Mouse (Mus musculus): ENCODE results near the gene Naa15. TPM values are rescaled to one million over a fixed set of nuclear protein-coding genes. Genes with fewer than 3 reads are reported as not detected.

The Naa15 gene
- total RNA-seq, 2 experiments from 2014 or later = 55.0 to 58.1 TPM

DNA sequence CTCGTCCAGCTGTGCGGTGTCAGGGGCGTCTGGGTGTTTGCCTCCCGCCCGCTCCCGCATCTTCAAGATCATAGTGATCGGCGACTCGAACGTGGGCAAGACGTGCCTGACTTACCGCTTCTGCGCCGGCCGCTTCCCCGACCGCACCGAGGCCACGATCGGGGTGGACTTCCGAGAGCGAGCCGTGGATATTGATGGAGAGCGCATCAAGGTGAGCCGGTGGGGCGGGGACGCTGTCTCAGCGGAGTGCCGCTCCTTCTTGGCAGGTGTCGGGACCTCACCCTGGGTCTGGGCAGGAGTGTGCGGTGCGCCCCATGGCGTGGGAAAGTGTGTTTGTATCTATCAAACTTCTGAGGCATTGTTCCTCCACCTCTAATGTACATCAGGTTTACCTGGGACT, 69.4 kb downstream of the Naa15 start:
- H3K27ac ChIP-seq = peak overlapping the region; percentile 97
- DNase-seq (ENCODE audit: low spot score in 2 of 2) = no peak
- no peak for TF ChIP-seq CTCF (conservative IDR thresholded peaks at IDR 0.05)
- peak overlapping the region; percentile 77 for H3K4me3 ChIP-seq

DNA sequence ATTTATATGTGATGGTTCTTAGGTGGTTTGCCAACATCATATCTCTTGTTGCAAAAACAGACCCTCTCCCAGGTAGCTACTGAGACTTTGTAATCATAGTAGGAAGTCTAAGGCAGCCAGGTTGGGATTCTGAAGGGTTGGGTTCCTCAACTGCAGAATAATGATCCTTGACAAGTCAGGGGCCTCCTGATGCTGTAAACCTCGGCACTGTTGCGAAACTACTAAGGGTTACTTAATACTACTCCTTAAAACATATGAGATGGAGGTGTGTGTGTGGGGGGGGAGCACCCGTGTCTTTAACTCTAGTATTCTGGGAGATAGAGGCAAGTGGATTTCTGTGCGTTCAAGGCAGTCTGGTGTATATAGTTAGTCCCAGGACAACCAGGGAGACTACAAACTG, 70.4 kb downstream of the Naa15 start:
- no peak for DNase-seq (ENCODE audit: low spot score in 2 of 2)
- peak overlapping the region; percentile 97; the same call in 1 of the 2 replicates for H3K27ac ChIP-seq
- no peak for TF ChIP-seq CTCF (conservative IDR thresholded peaks at IDR 0.05)
- H3K4me3 ChIP-seq = peak overlapping the region; percentile 77

DNA sequence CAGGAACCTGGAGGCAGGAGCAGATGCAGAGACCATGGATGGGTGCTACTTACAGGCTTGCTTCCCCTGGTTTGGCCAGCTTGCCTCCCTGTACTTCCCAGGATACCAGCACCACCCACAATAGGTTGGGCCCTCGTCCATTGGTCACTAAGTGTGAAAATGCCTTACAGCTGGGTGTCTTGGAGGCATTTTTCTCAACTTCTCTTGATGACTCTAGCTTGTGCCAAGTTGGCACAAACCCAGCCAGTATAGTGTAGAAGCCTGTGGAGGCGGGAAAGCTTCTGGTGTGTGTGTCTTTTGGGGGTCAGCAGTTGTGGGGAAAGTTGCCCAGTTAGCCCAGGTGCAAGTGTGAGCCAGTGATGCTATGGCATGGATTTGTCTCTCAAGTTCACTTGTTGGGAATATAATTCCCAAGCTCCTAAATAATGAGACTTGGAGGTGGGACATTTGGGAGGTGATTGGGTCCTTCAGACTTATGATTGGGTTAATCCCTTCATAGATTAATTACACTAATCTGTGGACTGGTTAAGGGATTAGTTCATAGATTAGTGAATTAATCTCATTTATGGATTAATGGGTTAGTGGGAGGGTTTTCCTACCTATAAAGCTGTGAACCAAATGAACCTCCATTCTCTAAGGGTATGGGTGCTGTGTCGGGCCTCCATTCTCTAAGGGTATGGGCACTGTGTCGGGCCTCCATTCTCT, 71.7 kb downstream of the Naa15 start:
- H3K27ac ChIP-seq = no peak overlapping the region
- no peak for TF ChIP-seq CTCF (conservative IDR thresholded peaks at IDR 0.05)
- no peak for DNase-seq (ENCODE audit: low spot score in 2 of 2)
- H3K4me3 ChIP-seq = no peak overlapping the region

DNA sequence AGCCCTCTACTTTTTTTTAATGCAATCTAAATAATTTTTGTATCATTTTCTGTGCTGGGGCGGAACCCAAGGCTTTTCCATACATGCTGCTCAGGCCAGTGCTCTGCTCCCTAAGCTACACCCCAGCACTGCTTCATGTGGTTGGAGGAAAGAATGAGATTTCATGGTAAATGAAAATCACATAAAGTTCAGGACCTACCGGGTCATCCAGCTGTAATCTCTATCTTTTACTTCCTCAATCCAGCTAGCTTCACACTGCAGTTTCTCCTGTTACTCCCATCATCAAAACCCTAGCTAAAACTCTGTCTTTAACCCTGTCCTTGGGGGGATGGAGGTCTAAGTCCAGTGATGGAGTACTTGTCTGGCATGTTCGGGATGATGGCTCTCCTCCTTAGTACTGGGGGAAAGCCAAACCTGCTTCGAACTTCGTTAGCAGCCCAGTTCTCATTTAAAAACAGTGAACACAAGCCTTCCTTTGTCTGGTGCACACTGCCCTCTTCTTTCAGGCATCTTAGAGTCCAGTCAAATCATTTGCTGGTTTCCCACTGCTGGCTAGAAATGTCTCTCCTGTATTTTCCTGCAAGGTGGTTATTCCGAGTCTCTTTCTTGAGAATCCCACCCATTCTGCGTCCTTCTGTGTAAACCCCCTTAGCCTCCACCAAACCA, 75.3 kb downstream of the Naa15 start:
- DNase-seq (ENCODE audit: low spot score in 2 of 2) = peak in 1 of 2 experiments; percentile 38
- Histone ChIP-seq H3K4me3 (no peak overlapping the region), H3K27ac (peak overlapping the region; percentile 79)
- no peak for TF ChIP-seq CTCF (conservative IDR thresholded peaks at IDR 0.05)

DNA sequence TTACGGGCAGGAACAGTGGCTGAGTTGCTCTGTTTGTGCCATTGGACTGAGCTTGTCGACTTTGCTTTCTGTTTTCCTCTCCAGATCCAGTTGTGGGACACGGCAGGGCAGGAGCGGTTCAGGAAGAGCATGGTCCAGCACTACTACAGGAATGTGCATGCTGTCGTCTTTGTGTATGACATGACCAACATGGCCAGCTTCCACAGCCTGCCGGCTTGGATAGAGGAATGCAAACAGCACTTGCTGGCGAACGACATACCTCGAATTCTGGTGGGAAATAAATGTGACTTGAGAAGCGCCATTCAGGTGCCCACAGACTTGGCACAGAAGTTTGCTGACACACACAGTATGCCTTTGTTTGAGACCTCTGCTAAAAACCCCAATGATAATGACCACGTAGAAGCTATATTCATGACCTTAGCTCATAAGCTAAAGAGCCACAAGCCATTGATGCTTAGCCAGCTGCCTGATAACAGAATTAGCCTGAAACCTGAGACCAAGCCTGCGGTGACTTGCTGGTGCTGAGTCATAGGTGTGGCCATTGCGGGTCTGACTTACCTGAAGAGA, 78.4 kb downstream of the Naa15 start:
- TF ChIP-seq CTCF (conservative IDR thresholded peaks at IDR 0.05) = no peak
- Histone ChIP-seq H3K27ac (peak overlapping the region; percentile 36; the same call in 1 of the 2 replicates), H3K4me3 (no peak overlapping the region)
- no peak for DNase-seq (ENCODE audit: low spot score in 2 of 2)

DNA sequence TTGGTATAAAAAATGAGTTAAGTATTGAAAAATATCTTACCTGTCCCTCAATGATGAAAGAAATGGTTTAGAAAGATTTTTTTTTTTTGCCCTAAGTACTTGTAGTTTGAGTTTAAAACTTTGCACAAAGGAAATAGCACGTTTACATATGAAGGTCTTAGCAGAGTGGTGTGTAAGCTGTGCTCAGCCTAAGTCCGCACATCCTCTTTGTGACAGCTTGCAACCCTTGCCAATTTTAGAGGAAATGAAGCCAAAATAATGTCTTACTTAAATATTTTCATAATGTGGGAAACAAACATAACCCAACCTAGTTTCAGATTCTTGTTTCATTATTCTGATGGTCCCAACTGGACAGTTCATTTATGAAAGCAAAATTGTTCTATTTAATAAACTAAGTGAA, 79.5 kb downstream of the Naa15 start:
- H3K27ac ChIP-seq = no peak overlapping the region
- no peak for TF ChIP-seq CTCF (conservative IDR thresholded peaks at IDR 0.05)
- no peak overlapping the region for H3K4me3 ChIP-seq
- no peak for DNase-seq (ENCODE audit: low spot score in 2 of 2)

DNA sequence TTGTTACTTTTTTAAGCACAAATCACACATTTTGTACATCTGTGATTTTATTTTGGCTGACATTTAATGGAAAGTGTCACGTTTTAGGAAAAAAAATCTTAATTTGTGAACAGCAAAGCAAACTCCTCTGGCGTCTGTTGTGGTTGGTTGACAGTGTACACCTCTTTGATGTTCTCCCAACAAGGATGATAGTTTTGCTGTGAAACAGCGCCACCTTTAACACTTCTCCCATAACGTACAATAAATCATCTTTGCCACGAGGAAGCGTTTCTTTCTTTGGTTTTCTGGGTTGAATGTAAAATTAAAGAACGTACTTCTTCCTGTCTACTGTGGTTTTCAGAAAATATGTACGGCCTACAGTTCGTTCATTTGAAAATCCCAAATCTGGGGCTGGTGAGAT, 80.7 kb downstream of the Naa15 start:
- Histone ChIP-seq H3K4me3 (no peak overlapping the region), H3K27ac (no peak overlapping the region)
- peak; percentile 17 for TF ChIP-seq CTCF (conservative IDR thresholded peaks at IDR 0.05)
- no peak for DNase-seq (ENCODE audit: low spot score in 2 of 2)

DNA sequence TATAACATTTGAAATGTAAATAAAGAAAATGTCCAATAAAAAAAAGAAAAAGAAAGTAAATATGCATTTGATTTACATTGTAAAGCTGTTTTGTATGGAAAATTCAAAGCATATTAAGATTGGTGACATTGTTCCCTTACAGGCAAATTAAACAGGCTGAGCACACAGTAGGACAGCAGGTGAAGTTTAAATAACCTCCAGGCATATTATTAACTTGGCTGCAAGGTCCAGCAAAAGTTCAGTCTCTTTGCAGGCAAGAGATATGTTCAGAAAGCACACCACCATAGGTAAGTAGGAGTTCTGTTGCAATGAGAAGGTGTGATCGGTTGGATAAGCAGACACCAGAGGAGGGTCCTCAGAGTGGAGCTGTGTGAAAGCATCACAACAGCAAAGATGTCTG, 83.0 kb downstream of the Naa15 start:
- 0 out of 2 replicates have a peak overlapping the region, but pooled peaks have one; percentile 43 for H3K27ac ChIP-seq
- DNase-seq (ENCODE audit: low spot score in 2 of 2) = no peak
- H3K4me3 ChIP-seq = no peak overlapping the region
- TF ChIP-seq CTCF (conservative IDR thresholded peaks at IDR 0.05) = no peak

DNA sequence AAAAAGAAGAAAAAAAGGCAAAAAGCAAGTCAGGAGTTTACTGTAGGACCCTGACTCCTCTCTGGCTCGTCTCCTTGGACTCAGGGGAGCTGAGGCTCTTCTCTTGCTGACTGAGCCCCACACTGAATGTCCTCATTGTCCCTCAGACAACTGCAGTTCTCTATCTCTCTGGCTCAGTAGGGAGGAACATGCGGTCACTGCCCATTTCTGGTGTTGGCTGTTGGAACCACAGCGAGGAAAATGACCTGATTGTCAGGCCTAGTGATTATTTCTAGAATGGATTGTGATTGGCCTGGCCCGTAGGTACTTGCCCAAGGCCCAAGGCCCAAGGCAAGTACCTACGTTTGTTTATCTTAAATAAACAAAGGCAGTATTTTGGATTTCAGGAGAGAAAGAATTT, 83.7 kb downstream of the Naa15 start:
- no peak for DNase-seq (ENCODE audit: low spot score in 2 of 2)
- H3K27ac ChIP-seq = peak overlapping the region; percentile 43; the same call in 1 of the 2 replicates
- H3K4me3 ChIP-seq = no peak overlapping the region
- TF ChIP-seq CTCF (conservative IDR thresholded peaks at IDR 0.05) = no peak

DNA sequence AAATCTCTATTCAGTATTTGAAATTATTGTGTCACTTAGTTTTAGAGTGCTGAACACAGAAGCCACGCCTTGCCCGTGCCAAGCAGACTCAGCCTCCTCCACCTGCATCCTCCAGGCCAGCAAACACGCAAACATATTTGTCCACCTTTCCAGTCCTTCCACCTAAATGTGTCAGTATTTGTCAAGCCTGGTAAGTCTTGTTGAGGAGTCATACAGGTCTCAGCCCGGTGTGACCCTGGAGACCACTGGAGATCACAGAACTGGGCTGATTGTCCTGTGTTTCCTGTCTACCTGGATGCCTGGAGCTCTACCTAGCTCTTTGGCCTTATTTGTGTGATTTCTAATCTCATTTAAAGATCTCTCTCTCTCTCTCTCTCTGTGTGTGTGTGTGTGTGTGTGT, 84.9 kb downstream of the Naa15 start:
- Histone ChIP-seq H3K4me3 (no peak overlapping the region), H3K27ac (no peak overlapping the region)
- DNase-seq (ENCODE audit: low spot score in 2 of 2) = no peak
- no peak for TF ChIP-seq CTCF (conservative IDR thresholded peaks at IDR 0.05)

DNA sequence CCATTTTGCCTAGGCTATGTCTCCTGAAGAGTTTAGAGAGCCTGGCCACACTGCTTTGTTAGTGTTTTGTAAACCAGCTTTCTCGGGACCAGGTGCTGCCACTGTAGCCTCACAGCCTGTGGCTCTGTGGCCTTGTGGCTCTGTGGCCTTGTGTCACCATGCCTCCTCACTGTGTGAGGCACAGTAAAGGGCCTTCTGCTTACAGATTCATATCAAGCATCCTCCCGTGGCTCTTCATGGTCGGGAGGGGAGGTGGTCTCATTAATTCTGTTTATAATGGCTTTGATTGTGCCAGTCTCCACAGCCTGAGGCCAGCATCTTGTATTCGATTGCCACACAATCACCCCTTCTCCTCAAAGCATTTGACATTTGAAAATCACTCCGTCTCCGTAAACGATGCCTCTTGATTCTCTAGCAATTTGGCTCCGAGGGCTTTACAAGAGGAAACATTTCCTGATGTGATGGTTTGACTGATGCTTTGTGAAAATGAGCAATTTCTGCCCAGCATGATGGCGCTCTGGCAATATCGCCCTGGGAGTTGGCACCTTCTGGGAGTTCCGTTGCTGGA, 89.5 kb downstream of the Naa15 start:
- TF ChIP-seq CTCF (conservative IDR thresholded peaks at IDR 0.05) = no peak
- no peak for DNase-seq (ENCODE audit: low spot score in 2 of 2)
- Histone ChIP-seq H3K4me3 (no peak overlapping the region), H3K27ac (no peak overlapping the region)

DNA sequence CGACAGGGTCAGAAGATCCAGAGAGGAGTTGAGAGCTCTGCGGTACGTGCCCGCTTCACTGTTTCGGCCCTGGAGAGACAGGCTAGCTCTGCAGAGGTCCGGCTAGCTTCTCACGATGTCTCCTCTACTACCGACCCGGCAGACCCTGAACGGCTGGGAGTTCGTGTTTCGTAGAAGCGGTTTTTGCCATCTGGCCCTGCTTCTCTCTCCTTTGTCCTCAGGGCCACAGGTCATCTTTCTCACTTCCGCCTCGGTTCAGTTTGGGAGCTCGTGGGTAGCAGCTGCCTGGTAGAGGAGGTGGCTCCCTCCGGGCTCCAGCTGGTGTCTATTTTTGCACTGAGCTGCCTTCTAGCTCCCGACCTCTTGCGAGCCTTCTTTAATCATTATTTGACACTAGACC, 90.5 kb downstream of the Naa15 start:
- TF ChIP-seq CTCF (conservative IDR thresholded peaks at IDR 0.05) = no peak
- DNase-seq (ENCODE audit: low spot score in 2 of 2) = no peak
- H3K27ac ChIP-seq = no peak overlapping the region
- no peak overlapping the region for H3K4me3 ChIP-seq

DNA sequence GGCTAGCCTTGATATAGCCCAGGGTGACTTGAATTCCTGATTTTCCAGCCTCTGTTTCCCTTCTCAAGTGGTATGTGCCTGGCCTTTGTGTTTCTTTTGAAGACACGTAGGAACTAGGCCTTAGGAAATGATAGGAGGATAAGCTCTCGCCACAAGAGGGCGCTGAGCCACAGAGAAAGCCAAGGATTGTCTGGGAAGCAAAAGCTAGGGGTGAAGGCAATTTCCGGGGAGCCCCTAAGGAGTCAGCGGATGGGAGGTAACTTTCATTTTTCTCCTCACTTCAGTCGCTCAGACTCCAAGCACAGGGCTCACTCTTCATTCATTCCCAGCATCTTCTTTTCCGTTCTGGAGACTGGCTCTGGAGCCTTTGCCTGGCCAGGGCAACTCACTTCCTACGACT, 96.0 kb downstream of the Naa15 start:
- H3K4me3 ChIP-seq = peak overlapping the region; percentile 47
- peak; percentile 73 to 81 for DNase-seq (ENCODE audit: low spot score in 2 of 2)
- no peak overlapping the region; the same call in 1 of the 2 replicates for H3K27ac ChIP-seq
- TF ChIP-seq CTCF (conservative IDR thresholded peaks at IDR 0.05) = peak; percentile 88

Measured in layer of hippocampus, adult 2 months (tissue).